Mouse (Mus musculus): ENCODE measurements at regions not wholly inside any gene's neighbourhood (a gene's known extent, or its start where the extent isn't known, plus 50 kb on each side); places are given as distances from the start of the nearest gene placed in this dataset.
A peak's percentile ranks its signal among the peaks of the same experiment; 100 is the strongest.

- DNase-seq (ENCODE audit: low spot score in 2 of 2): peak in 1 of 2 experiments; percentile 4
Observed at GRCm38 (mm10) chr7:59080109-59080508, 148.4 kb upstream of the Ube3a start.

All from frontal cortex, postnatal 25 days (tissue).